Mouse (Mus musculus) adrenal gland, adult 2 months (tissue): Measurements from ENCODE around the gene Ldha. TPM values are rescaled to one million over a fixed set of nuclear protein-coding genes. Genes with fewer than 3 reads are reported as not detected.
"Not testable (repeated sequence)": the region's sequence is repeated elsewhere in the genome, so short reads cannot be mapped to it uniquely, and the experiment has no call there.

ENCODE experiments used
- DNase-seq: peaks from one replicate; pipeline ENCODE4 v3.0.0; 2021
- polyA plus RNA-seq: library from polyadenylated mRNA; depleted of rRNA; stranded (reverse); fragments of >200 nt; gene quantifications from 2 replicates; pipeline ENCODE4 v1.2.3, GENCODE M21; 2012; rRNA removed
- total RNA-seq, 2 experiments: library from RNA; stranded (reverse); gene quantifications; 2 replicates each; pipeline ENCODE4 v1.2.3; 2021

Ldha gene
- total and polyA plus RNA-seq, 3 experiments: 178 to 429 (median 381) TPM

DNA sequence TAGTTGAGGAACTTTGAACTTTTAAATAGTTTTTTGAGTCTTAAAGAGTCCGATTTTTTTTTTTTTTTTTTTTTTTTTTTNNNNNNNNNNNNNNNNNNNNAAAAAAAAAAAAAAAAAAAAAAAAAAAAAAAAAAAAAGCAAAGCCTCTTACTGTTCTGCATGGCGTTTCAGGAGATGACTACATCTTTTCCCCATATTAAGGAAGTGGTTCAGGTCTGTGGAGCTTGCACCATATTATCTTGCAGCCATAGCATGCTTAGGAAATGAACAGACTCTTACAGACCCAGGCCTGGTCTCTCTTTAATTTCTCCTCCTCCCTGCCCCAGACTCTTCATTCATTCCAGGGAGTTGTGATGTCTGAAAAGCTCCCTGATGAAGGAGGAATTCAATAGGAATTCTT, 39.7 kb downstream of the Ldha start:
- no peak for DNase-seq

DNA sequence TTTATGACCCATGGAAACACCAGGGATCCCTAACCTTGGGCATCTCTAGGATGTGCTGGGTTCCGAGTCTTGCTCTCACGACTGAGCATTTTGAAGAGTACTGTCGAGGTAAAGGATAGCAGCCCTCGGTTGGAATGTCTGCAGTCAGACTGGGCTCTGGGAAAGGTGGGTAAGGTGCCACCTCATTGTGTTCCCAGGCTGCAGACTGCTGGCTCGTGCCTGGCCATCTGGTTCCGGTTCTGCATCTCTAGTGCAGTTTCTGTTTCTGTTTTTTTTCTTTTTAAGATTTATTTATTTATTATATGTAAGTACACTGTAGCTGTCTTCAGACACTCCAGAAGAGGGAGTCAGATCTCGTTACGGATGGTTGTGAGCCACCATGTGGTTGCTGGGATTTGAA, 40.7 kb downstream of the Ldha start:
- DNase-seq: not testable (repeated sequence)

DNA sequence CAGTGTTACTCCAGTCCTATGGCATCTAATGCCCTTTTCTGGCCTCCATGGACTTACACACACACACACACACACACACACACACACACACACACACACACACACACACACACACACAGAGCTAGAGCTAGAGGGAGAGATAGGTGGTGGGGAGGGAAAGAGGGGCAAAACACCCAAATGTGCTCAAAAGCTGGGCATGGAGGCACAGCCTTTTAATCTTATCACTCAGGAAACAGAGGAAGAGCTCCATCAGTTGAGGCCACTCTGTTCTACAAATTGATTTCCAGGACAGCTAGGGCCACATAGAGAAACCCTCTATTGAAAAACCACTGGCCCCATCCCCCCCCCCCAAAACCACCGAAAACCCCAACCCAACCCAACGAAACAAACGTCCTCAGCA, 42.0 kb downstream of the Ldha start:
- no peak for DNase-seq

DNA sequence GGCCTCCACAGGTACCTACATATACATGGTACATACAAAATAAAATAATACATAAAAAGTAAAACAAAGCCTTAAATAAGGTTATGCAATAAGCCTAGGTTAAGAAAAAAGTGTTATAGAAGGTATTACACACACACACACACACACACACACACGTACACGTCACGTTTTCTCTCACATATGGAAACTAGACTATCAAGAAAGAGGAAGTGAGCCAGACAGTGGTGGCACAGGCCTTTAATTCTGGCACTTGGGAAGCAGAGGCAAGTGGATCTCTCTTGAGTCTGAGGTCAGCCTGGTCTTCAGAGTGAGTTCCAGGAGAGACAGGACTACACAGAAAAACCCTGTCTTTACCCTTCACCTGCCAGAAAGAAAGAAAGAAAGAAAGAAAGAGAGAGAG, 54.2 kb downstream of the Ldha start:
- DNase-seq: no peak

DNA sequence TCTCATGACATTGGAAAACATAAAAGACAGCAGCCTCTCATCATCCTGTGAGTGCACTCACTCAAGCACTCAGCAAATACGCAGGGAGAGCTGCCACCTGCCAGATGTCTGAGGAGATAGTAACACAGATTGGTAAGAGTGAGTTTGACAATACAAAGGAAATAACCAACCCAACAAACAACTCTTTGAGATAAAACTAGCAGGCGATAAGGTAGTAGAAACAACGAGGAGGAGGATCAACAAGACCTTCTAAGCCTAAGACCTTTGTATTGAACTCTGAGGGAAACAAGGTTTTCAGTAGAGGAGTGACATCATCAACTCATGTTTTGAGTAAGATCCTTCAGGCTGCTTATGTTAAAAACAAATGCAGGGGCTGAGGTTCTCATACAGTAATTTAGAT, 58.1 kb downstream of the Ldha start:
- DNase-seq: no peak

Other genes starting within 250 kb of the Ldha start
- gene Sergef, start 201.7 kb upstream of the Ldha start, total RNA-seq: 10 to 100 TPM; 18.4 to 28.4 TPM
- 17.4 and 19.2 TPM in 2 replicates for gene Sergef, start 201.7 kb upstream of the Ldha start, polyA plus RNA-seq
- gene Tph1, start 168.9 kb upstream of the Ldha start, total RNA-seq: not detected
- not detected in 2 replicates for gene Tph1, start 168.9 kb upstream of the Ldha start, polyA plus RNA-seq
- gene Saal1, start 130.8 kb upstream of the Ldha start, total RNA-seq: 1 to 10 TPM; 5.7 to 8.4 TPM
- 3.3 and 4.0 TPM in 2 replicates for gene Saal1, start 130.8 kb upstream of the Ldha start, polyA plus RNA-seq
- 1 to 10 TPM; 1.0 to 8.9 TPM for gene Saa3, start 125.8 kb upstream of the Ldha start, total RNA-seq
- gene Saa3, start 125.8 kb upstream of the Ldha start, polyA plus RNA-seq: 0.33 TPM in 1 of 2 replicates, not detected in the other
- gene Saa4, start 108.9 kb upstream of the Ldha start, total RNA-seq: under 1 TPM in 1 of 2 experiments, not detected in 1; 0.43 TPM
- gene Saa4, start 108.9 kb upstream of the Ldha start, polyA plus RNA-seq: not detected in 2 replicates
- not detected for gene Saa1, start 98.5 kb upstream of the Ldha start, total RNA-seq
- gene Saa1, start 98.5 kb upstream of the Ldha start, polyA plus RNA-seq: not detected in 2 replicates
- not detected for gene Saa2, start 89.7 kb upstream of the Ldha start, total RNA-seq
- not detected in 2 replicates for gene Saa2, start 89.7 kb upstream of the Ldha start, polyA plus RNA-seq
- gene Hps5, start 45.4 kb upstream of the Ldha start, total RNA-seq: 10 to 100 TPM; 20.1 to 23.9 TPM
- 11.2 and 11.3 TPM in 2 replicates for gene Hps5, start 45.4 kb upstream of the Ldha start, polyA plus RNA-seq
- 10 to 100 TPM; 30.4 to 46.7 TPM for gene Gtf2h1, start 45.4 kb upstream of the Ldha start, total RNA-seq
- gene Gtf2h1, start 45.4 kb upstream of the Ldha start, polyA plus RNA-seq: 4.9 and 8.5 TPM in 2 replicates
- not detected for gene Ldhc, start 19.7 kb downstream of the Ldha start, total RNA-seq
- not detected in 2 replicates for gene Ldhc, start 19.7 kb downstream of the Ldha start, polyA plus RNA-seq
- gene Tsg101, start 78.5 kb downstream of the Ldha start, total RNA-seq: 10 to 100 TPM; 72.3 to 88.8 TPM
- 78.2 and 127 TPM in 2 replicates for gene Tsg101, start 78.5 kb downstream of the Ldha start, polyA plus RNA-seq
- 10 to 100 TPM; 18.0 to 26.4 TPM for gene Uevld, start 117.1 kb downstream of the Ldha start, total RNA-seq
- gene Uevld, start 117.1 kb downstream of the Ldha start, polyA plus RNA-seq: 1.3 TPM in 2 replicates
- gene Gm9999, start 142.1 kb downstream of the Ldha start, total RNA-seq: not detected
- gene Gm9999, start 142.1 kb downstream of the Ldha start, polyA plus RNA-seq: not detected in 2 replicates
- 10 to 100 TPM; 16.6 to 20.5 TPM for gene Spty2d1, start 166.9 kb downstream of the Ldha start, total RNA-seq
- 2.7 and 4.4 TPM in 2 replicates for gene Spty2d1, start 166.9 kb downstream of the Ldha start, polyA plus RNA-seq
- gene Tmem86a, start 209.1 kb downstream of the Ldha start, total RNA-seq: 10 to 100 TPM; 17.9 to 61.5 TPM
- 93.2 and 164 TPM in 2 replicates for gene Tmem86a, start 209.1 kb downstream of the Ldha start, polyA plus RNA-seq